Mouse (Mus musculus) left cerebral cortex, postnatal 14 days (tissue): ENCODE measurements at regions not wholly inside any gene's neighbourhood (a gene's known extent, or its start where the extent isn't known, plus 50 kb on each side); places are given as distances from the start of the nearest gene placed in this dataset.

Source experiments
- DNase-seq, 2 experiments: peaks; one replicate each; pipeline ENCODE4 v3.0.0; 2021 to 2022; ENCODE audit warnings: low spot score in 2 of 2, mixed read lengths in 1 of 2
- intact Hi-C: fragments of 180-260 bp; cut with DNase I; formaldehyde crosslinking; loops from one replicate; pipeline ENCODE4 v1.15.1; 2025

DNA sequence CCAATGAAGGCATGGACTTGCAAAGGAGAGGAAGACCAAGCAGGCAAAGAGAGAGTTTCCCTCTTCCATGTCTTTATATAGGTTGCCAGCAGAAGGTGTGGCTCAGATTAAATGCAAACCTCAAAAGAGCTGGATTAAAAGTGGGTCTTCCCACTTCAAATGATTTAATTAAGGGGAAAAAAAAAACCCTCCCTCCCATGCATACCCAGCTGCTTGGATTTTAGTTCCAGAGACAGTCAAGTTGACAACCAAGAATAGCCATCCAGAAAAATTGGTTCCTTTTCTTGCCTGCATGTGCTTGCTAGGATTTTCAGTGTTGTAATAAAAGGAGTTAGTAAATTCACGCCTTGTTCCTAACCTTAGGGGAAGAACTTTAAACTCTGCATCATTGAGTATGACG, 323.3 kb downstream of the Slc4a3 start:
- intact Hi-C loops = no loop called here
- DNase-seq = peak in 1 of 2 experiments; percentile 14

DNA sequence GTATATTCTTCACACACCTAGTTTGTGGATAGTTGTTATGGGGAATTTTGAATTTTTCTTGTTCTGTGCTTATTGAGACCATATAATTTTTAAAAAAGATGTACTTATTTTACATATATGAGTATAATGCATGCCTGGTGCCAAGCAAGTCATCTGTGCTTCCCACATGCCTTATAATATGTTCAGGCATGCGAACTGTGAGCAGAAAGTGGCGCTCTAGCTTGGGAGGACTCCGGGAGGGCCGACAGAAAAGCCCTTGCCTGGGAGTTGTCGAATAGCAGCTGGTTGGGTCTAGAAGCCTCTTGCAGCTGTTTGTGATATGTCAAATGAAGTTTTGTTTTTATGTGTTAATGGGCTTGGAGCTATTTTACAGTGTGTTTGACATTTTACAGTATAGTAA, 323.8 kb downstream of the Slc4a3 start:
- intact Hi-C loops = loop anchor here (10.0 kb wide), 2 partner anchors 195 to 615 kb away; no protein-coding TSS in a partner anchor
- peak in 1 of 2 experiments; percentile 14 for DNase-seq

DNA sequence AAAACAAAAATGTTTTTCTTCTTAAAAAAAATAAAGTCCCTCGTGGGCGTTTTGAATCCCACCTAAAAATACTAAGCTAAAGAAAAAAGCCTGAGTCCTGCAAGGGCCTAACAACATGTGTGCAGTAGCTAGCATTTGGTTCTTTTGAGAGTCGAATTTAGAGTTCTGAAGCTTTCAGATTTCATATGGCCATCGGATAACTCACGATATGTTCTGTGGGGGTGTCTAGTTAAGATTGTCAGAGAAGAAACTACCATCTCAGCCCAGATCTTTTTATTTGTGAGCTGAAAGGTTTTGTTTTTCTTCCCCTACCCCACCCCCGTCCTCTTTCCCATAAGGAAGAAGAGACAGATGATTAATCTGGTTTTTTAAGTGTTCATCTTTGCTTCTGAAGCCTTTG, 327.8 kb downstream of the Slc4a3 start:
- intact Hi-C loops = loop anchor here (10.0 kb wide), 2 partner anchors 199 to 611 kb away; no protein-coding TSS in a partner anchor
- peak in 1 of 2 experiments; percentile 32 for DNase-seq

DNA sequence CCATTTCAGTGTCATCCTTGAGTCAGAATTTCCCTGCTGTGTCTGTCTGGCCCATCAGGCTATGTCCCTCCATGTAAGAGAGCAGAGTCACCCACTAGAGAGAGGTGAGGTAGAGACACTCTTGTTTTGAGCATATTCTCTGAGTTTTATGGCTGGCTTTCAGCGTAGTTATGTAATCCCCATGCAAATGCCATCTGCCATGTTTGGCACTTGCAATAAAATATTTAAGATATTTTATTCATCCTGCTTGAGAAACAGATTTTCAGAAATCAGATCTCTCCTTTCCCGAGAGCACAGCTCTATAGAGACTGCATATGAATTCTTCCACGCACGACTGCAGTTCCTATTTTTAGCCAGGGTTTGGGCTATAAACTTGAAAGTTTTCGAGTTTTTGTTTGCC, 331.1 kb downstream of the Slc4a3 start:
- intact Hi-C loops = loop anchor here (10.0 kb wide), 2 partner anchors 202 to 608 kb away; no protein-coding TSS in a partner anchor
- DNase-seq = peak; percentile 49 to 53

DNA sequence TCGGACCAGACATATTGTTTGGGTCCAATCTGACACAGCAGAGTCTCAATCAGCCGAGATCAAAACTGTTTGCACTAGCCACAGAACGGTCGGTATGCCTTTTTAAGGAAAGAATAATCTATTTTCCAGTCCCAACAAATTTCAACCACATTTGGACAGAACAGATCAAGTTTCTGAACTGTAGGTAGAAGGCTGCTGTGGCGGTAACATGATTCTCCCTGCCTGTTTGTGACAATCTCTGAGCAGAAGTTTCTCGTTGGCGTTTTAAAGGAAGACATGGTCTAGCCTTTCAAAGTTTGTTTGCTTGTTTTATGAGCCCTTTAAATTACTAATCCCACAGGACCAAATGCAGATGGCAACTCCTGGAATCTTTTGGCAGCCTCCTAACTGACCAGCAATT, 339.6 kb downstream of the Slc4a3 start:
- DNase-seq = no peak
- intact Hi-C loops = no loop called here

DNA sequence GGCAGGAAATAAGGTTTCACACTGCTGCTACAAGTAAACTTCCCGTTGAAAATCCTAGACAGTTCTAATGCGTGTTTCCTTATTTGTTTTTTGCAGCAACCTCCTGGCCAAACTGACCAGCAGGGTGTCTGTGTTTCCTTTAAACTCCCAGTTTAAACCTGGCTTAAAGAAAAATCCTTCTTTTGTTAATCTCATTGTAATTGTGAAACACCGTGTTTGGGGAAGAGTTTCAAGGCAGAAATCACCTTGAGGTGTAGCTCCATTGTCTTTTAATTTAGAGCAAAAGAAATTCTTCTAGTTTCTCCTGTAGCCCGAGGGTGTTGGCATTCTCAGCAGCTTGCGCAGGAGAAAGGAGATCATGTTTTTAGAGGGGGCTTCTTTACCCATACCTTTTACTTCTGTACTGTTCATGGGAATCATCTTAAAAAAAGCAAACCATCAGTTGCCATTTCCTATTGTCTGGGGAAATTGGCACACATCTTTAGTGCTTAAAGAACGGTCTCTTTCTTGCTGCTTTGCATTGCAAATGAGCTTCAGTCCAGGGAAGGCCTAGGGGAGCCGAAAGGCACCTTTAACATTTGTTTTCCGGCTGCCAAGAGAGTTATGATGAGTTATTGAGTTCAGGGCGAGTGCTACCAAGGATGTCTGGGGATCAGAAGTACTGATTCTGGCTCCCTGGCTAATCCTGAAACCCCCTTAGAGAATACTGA, 342.6 kb downstream of the Slc4a3 start:
- intact Hi-C loops = no loop called here
- no peak for DNase-seq

DNA sequence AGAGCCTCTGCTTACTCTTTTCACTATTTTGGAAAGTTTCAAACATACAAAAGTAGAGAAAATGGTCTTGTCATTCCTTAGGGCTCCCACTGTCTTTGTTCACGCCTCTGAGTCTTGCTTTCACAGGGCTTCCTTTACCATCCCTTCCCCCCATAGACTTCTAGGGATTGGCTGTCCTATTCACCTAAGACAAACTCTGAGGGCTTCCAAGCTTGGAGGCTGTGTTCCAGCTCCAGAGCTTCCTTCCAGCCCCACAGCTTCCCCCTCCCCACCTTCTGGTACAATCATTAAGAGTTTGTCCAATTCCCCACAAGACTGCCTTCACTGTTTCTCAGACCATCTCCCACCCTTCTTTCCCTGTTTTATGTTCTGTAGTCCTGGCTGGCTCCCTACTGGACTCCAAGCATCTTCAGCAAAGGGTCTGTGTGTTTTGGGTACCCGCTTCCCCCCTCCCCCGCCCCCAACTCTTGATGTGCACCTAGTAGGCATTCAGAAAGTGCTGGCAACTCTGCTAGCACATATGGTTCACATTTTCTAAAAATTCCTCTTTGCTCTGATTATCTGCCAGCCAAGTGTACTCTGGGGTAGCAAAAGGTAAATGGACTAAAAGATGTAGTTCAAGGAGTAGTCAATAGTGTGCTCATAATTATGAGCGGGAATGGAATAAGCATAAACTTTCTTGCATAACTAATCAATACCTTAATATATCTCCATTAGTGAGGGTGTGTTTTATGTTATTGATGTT, 344.0 kb downstream of the Slc4a3 start:
- intact Hi-C loops = no loop called here
- no peak for DNase-seq

DNA sequence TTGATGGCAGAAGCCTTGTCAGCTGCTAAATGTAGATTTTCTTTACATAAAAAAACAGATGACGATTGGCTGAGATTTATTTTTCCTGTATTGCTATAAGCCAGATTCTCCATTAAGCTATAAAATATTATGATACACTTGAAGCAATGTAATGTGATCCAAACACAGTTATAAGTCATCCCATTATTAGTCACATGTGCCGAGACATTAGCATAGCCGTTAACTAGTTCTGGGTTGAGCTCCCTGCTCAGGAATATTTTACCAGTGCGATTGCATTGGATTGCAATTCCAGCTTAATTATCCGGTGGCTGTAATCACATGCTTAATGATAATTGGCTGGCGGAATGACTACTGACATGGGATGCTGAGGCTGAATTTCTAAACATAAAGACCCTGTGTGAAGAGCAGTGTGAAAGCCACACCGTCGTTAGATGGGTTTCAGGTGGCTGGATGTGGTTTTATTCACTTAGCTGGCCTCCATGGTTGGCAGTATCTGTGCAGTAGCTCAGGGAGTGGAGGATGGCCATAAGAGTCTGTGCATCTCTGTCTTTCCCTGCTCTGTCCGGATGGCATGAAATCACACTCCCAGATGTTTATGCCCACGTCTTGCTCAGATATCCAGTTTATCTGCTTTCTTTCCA, 344.7 kb downstream of the Slc4a3 start:
- DNase-seq = no peak

DNA sequence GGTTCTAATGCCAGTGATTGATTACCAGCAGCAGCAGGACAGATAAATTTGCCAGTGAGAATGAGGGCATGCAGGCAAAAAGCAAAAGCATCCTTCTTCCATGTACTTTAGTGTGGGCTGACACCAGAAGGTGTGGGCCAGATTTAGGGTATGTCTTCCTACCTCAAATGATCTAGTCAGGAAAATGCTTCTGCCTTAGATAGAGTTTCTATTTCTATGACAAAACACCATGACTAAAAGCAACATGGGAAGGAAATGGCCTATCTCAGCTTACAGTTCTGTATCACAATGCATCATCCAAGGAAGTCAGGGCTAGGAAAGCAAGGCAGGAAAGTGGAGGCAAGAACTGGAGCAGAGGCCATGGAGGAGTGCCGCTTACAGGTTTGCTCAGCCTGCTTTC, 349.5 kb downstream of the Slc4a3 start:
- DNase-seq = no peak

More for the DNA sequence above, 344.7 kb downstream of the Slc4a3 start:
- intact Hi-C loops = no loop called here

DNA sequence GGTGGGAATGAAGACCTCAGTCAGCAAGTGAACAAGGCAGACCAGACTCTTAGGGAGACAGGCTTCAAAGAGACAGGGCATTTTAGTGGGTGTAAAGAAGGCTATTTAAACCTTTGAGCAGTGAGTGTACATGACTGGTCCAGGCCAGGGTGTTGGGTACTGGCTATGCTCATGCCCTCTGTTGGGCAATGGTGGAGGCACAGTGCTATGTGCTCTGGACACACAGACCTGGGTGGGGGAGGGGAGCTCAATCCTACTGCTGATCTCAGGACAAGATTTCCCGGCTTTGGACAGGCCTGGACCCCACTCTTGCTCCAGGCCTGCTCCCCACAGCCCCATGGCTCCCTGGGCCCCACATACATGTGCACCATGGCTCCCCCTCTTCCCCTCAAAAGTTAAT, 355.1 kb downstream of the Slc4a3 start:
- peak in 1 of 2 experiments; percentile 5 for DNase-seq
- intact Hi-C loops = no loop called here

More for the DNA sequence above, 349.5 kb downstream of the Slc4a3 start:
- intact Hi-C loops = no loop called here

DNA sequence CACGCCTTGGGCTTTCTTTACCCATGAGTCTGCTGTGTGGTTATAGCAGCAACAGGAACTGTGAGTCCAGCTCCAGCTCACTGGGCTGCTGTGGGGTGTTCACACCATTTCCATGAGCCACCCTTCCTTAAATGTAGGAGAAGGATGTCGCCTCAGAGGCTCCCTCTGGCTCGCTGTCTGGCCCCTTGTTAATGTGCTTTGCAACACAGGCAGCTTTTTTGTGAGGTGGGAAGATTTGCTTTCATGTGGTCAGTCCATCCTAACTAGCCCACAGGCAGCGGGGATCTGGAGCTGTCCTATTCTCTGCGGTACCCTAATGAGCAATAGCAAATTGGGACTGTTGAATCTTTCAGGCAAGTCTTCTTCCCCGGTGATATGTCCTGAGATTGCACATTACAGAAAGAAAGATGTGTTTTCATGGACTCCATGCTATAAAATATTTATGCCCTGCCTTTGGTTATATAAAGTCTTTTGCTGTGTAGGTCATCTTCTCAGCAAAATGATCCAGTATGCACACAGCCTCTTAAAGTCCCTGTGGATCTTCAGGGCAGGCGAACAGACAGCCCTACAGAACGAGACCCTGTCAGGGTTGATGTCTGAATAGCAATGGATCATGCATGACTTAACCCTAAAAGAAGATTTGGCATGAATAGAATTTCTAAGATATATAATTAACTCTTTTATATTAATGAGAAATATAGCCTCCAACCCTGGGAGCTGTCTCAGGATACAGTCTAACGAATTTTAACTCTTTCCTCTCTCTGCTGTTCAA, 359.8 kb downstream of the Slc4a3 start:
- intact Hi-C loops = no loop called here
- no peak for DNase-seq

DNA sequence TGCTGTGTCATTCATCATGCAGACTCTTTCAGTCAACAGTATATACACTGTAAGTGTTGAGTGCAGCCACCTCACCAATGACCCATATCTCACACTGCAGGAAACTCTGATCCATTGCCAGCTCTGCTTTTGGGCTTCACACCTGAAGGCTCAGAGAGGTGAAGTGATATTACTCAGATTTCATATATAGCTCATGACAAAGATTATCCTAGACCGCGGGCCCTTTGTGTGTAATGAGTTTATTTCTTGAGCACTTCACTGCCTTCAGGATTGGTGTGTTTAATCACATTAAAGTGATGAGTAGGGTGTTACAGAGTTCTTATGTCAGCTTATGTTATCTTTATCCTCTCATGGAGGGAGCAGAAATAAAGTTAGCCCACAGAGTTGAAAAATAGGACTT, 369.2 kb downstream of the Slc4a3 start:
- no peak for DNase-seq
- intact Hi-C loops = no loop called here

DNA sequence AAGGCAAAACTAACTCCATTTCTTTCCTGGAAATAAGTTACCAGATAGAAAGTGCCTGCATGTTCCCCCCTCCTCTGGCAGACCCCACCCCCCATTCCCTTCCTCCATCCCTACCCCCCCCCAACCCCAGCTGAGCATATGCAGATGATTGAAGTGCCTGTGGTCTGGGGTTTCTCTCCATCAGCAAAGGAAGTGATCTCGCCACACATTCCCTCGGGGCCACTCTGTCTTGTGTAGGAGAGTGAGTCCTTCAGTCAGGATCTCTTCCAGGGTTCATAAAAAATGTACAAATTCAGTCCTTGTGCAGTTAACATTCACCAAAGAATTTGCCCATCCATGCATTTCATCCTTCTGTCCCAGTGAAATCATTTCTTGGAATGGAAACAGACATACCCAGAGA, 370.1 kb downstream of the Slc4a3 start:
- intact Hi-C loops = no loop called here
- no peak for DNase-seq

DNA sequence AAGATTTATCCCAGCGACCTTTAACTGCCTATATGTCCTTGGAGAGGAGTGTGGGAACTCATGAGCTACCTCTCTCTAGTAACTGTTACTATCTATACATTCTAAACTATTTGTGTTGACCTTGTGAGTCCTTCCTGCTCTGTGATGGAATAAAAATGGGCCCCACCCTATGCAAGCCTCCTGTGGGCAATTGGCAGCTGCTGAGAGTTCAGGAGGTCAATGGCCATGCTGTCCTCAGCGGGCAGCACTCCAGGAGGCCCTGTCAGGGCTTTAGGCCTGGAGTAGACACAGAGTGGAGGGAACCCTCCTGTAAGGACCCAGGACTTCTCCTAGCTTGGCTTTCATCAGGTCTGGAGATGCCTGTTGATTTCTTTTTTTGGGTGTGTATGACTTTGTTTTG, 373.1 kb downstream of the Slc4a3 start:
- intact Hi-C loops = no loop called here

DNA sequence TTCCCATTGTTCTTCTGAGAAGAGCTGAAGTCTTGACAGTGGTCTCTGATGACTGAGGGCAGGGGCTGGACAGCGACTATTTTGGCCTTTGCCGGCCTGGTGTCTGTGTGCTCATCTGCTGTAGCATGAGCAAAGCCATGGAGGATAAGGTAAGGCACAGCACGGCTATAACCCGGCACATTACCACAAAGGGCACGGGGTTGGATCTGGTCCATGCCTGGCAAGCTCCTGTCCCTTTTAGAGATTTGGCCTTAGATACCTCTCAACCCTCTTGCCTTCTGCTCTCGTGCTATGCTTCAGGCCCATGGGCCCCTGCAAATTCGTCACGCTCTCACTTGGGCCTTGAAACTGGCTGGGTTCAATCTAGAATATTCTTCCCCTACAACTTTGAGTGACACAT, 379.0 kb downstream of the Slc4a3 start:
- no peak for DNase-seq

More for the DNA sequence above, 373.1 kb downstream of the Slc4a3 start:
- no peak for DNase-seq

DNA sequence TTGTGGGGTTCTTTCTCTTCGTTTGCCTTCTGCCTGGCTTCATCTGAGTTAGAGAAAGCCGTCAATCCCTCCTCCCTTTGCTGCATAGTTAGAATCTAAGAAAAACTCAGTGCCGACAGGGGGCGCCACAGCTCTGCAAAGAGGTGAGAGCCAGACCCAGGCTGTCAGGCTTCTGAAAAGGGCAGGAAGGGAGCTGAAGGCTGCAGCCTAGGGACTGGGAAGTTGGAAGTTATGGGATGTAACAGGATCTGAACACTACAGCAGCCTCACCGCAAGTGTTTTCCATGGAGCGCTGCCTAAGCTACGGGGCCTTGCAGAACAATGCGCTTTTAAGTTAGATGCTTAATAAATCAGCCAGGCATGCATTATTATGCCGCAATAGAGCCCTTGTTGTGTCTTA, 379.7 kb downstream of the Slc4a3 start:
- intact Hi-C loops = loop anchor here (5.0 to 10.0 kb wide), 3 partner anchors 271 to 1591 kb away; partner anchors contain the start of gene Epha4
- peak; percentile 95 to 97 for DNase-seq

More for the DNA sequence above, 379.0 kb downstream of the Slc4a3 start:
- intact Hi-C loops = loop anchor here (5.0 to 10.0 kb wide), 3 partner anchors 270 to 1592 kb away; partner anchors contain the start of gene Epha4

DNA sequence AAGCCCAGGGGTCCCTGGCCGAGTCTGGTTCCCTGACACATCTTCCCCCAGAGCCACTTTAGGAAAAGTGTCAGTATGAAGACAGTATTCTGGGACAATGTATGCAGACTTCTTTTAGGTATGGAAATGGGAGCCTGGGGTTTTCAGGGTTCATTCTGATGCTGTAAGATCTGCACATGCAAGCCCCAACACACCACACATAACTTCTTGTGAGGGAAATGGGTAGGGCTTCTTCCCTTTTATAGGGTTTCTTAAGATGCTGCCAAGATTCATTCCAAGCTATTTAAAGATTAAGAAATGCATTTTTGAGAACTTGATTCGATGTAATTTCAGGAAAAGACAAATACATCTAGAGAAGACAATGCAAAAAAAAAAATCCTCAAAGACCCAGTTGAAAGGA, 385.8 kb downstream of the Slc4a3 start:
- intact Hi-C loops = no loop called here
- DNase-seq = peak in 1 of 2 experiments; percentile 44

DNA sequence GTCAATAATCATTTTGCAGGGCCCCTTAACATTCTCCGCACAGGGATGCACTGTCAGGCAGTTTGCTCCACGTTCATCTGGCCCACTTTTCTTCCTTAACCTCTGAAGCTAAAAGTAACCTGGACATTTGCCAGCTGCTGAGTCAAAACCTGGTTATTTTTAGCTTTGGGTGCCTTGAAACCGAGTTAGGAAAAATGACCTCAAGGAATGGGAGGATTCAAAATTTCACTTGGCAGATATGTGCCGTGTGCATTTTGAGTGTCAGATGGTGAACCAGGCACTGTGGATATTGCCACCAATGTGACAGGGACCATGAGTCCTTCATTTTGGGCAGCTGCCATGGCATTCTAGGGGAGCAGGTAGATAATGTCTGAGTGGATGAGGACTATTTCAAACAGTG, 387.8 kb downstream of the Slc4a3 start:
- peak in 1 of 2 experiments; percentile 12 for DNase-seq
- intact Hi-C loops = no loop called here

DNA sequence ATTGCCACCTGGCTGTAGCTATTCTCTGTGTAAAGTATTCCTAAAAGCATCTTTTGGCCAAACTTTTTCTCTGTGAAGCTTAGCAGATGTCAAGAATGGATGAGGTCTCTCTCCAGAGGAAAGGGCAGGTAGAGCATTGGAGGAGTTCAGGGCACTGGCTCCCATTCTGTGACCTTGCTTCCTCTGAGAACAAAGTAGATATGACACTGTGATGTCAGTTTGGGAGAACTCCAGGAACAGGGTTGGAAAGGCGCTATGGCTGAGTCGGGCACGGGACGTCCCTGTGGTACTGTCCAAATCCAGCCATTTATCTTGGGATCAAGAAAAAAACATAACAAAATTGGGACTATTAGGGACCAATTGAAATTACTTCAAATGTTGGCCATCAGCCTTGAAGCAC, 388.7 kb downstream of the Slc4a3 start:
- DNase-seq = no peak
- intact Hi-C loops = no loop called here
